Mouse (Mus musculus) C2C12 (cell line): ENCODE measurements at regions not wholly inside any gene's neighbourhood (a gene's known extent, or its start where the extent isn't known, plus 50 kb on each side); places are given as distances from the start of the nearest gene placed in this dataset.

Experiments
- CEBPB ChIP-seq: IDR thresholded peaks from one replicate; pipeline ENCODE4 v1.6.1; 2011; ENCODE audit warnings: low read depth, mild to moderate bottlenecking, control low read depth, moderate library complexity
- CTCF ChIP-seq: IDR thresholded peaks from one replicate; pipeline ENCODE4 v1.5.1; 2011; ENCODE audit not compliant: control insufficient read depth, insufficient read depth, insufficient read length
- MAX ChIP-seq: IDR thresholded peaks from one replicate; pipeline ENCODE4 v1.6.1; 2011; ENCODE audit warnings: mild to moderate bottlenecking, control low read depth
- MYOD1 ChIP-seq: IDR thresholded peaks from one replicate; pipeline ENCODE4 v1.6.1; 2011; ENCODE audit warnings: low read depth; ENCODE audit not compliant: control insufficient read depth, insufficient read length
- USF1 ChIP-seq: IDR thresholded peaks from one replicate; pipeline ENCODE4 v1.6.1; 2011; ENCODE audit warnings: low read depth, mild to moderate bottlenecking, control low read depth, moderate library complexity

DNA sequence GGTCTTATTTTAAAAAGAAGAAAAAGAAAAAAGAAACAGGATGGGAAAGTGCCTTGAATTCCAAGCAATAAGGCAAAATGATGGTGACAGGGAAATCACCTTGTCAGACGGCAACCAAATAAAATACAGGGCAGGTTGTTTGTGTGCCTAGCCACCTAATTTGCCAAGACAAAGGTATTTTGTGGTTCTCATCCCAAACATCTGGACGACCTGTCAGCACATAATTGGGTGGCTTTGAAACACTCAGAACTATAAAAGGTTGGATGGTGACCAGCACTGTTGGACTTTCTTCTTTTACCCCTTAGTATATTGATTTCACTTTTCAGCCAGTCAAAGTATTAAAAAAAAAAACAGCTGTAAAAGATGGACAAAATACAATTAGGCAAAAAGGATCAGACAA lies 58.8 kb upstream of the Gm12728 start:
- no peak for TF ChIP-seq CTCF
- no peak for TF ChIP-seq USF1
- TF ChIP-seq MYOD1 = no peak
- no peak for TF ChIP-seq CEBPB
- no peak for TF ChIP-seq MAX
